ENCODE assay signal across 14 mouse cellular contexts in genomic region chr1:174158512-174158911, GRCm38 (mm10). TPM values are rescaled to one million over a fixed set of nuclear protein-coding genes. Genes with fewer than 3 reads are reported as not detected.
"Had no signal": no experiment of that assay in that cellular context is flagged by ENCODE, and none has a peak within 500 bp of the region (broad histone marks: within the 10 kb centered on the region; RNA-seq: fewer than 3 reads in every experiment).

No protein-coding gene starts in this region.

- ATAC-seq: lung, postnatal 0 days; midbrain, embryonic 13.5 days; midbrain, embryonic 15.5 days had no signal

- DNase-seq: liver, postnatal 0 days; lung, adult 2 months; lung, postnatal 14 days; lung, postnatal 36 days; right cerebral cortex, postnatal 14 days; thymus, adult 2 months; thymus, postnatal 25 days; thymus, postnatal 4 days had no signal

RNA-seq across cellular contexts. Expression of gene Olfr420, which starts 3.1 kb away (rescaled TPM):
- total RNA-seq: midbrain, postnatal 0 days; monocyte, adult 5-6 weeks; neutrophil, adult 5-6 weeks had no signal

RNA-seq across cellular contexts. Expression of gene Olfr424, which starts 27.2 kb away (rescaled TPM):
- total RNA-seq: midbrain, postnatal 0 days; monocyte, adult 5-6 weeks; neutrophil, adult 5-6 weeks had no signal

RNA-seq across cellular contexts. Expression of gene Olfr231, which starts 37.5 kb away (rescaled TPM):
- total RNA-seq: midbrain, postnatal 0 days; monocyte, adult 5-6 weeks; neutrophil, adult 5-6 weeks had no signal
